Mouse (Mus musculus): ENCODE measurements around the gene Nckap5.

- TF ChIP-seq ZC3H11A (IDR thresholded peaks at IDR 0.05; ENCODE audit: low read depth, low read length) (no peak), POLR2A (IDR thresholded peaks at IDR 0.05; ENCODE audit: low read depth, low read length) (no peak), CTCF (conservative IDR thresholded peaks at IDR 0.05 in 1 of 2, IDR thresholded peaks at IDR 0.05 in 1 of 2; ENCODE audit: low read depth in 2 of 2, low read length in 2 of 2) (no peak), ZNF384 (IDR thresholded peaks at IDR 0.05; ENCODE audit: low read depth, low read length) (no peak), MAZ (IDR thresholded peaks at IDR 0.05; ENCODE audit: low read depth, low read length) (no peak), MXI1 (IDR thresholded peaks at IDR 0.05; ENCODE audit: low read depth, low read length) (no peak), E2F4 (IDR thresholded peaks at IDR 0.05; ENCODE audit: insufficient replicate concordance, low read depth, low read length) (no peak), EP300 (IDR thresholded peaks at IDR 0.05; ENCODE audit: low read length) (no peak), MAFK (IDR thresholded peaks at IDR 0.05; ENCODE audit: insufficient replicate concordance, low read length) (no peak), UBTF (IDR thresholded peaks at IDR 0.05; ENCODE audit: low read depth, low read length) (no peak), MAX (IDR thresholded peaks at IDR 0.05; ENCODE audit: low read length) (no peak), KAT2A (IDR thresholded peaks at IDR 0.05; ENCODE audit: insufficient replicate concordance, low read length) (no peak)
Observed at GRCm38 (mm10) chr1:126751137-126751536, 79.5 kb downstream of the Nckap5 start.
